Mouse (Mus musculus) cerebellum, postnatal 14 days (tissue): ENCODE measurements at regions not wholly inside any gene's neighbourhood (a gene's known extent, or its start where the extent isn't known, plus 50 kb on each side); places are given as distances from the start of the nearest gene placed in this dataset.

ENCODE experiments used
- DNase-seq, 2 experiments: peaks; one replicate each; pipeline ENCODE4 v3.0.0; 2021; ENCODE audit warnings: mixed read lengths in 2 of 2

DNA sequence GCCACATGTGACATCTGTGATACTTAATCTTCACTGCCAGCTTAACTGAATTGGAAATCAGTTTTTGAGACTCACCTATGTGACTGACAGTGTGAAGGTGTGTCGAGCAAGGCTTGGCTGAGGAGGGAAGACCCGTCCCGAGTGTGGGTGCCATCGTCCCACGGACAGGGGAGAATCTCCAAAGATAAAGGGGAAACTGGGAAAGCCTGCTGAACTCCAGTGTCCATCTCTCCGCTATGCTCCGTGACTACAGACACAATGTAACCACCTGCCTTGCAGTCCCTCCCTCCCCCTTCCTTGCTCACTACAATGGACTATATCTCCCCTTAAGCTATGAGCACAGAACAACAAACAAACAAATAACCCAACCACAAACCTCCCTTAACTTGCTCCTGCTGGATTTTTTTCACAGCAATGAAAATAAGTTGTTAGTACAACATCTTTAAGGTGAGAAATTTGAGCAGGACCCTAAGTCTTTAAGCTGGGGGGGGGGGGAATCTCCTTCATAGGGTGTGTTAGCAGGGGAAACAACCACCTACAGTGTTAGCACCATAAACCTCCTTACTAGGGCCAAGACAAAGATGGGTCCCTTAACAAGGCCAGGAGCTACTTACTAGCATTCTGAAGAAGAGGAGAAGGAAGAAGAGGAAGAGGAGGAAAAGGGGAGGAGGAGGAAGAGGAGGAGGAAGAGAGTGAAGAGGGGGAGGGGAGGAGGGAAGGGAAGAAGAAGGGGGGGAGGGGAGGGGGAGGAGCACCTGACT lies 144.0 kb upstream of the Nfe2l3 start:
- DNase-seq, result no peak

DNA sequence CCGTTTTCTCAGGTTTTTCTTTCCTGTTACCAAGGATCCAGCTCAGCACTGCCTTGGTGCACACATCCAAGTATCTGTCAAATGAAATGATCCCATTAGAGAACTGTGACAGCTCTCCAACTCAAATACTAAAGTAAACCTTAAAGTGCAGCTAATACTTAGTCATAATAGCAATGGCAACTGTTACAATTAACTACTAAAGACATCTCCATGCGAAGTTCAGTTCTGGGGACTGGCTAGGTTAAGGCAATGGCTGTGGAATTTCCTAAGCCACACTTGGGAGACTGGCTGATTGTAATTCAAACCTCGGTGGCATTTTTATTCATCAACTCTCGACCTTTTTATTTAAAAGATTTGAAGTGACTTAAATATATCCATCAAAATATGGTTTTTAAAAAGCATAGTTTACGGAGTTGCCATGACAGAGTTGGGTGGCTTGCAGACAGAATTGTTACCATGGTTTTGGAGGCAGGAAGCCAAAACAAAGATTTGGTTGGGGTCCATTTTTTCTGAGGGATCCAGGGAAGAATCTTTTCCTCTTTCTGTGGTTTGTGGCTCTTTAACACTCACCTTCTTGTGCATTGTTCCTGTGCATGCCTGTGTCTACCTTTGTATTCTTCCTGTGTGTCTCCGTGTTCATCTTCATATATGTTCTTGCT lies 143.3 kb upstream of the Nfe2l3 start:
- no peak for DNase-seq

DNA sequence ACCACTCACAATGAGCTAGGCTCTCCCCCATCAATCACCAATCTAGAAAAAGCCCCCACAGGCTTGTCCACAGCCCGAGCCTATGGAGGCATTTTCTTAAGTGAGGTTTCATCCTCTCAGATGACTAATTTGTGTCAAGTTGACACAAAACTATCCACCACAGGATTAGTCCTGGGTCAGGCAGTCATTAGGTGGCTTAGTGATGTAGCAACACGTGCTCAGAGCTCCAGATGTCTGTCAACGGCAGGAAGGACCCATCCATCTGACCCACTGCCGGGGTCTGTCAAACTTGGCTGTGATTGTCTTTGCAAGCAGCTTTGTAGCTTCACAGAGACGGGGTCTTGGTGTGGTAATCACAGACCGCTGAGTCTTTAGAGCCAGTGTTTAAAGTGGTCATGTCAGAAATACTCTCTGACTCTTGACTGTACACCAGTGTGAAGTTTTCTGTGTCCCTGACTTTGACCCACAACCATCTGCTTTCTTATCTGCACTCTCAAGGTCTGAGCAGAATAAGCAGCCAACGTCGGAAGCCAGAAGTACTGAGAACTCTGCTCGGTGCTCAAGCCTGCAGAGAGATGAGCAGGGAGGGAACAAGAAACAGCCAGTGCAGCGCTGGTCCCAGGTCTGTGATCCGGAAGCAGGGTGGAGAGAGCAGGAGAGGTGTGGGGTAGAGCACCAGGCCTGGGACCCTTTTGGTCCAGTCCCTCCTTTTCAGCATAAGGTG lies 131.6 kb upstream of the Nfe2l3 start:
- DNase-seq, result no peak

DNA sequence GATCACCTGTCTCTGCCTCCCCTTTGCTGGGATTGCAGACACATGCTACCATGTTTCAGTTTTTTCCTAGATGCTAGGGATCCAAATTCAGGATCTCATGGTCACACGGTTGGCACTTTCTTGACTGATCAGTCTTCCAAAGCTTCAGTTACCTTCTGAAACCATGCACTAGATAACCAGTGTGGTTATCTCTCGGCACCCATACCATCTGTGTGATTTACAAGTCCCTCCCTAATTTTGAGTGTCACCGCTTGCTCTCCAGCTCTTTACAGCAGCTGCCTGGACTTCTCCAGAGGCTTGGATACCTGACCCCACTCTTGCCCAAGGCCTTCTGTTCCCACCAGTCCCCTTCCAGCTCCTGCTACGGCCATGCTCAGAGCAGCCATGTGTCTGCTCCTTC lies 130.6 kb upstream of the Nfe2l3 start:
- DNase-seq, result no peak

DNA sequence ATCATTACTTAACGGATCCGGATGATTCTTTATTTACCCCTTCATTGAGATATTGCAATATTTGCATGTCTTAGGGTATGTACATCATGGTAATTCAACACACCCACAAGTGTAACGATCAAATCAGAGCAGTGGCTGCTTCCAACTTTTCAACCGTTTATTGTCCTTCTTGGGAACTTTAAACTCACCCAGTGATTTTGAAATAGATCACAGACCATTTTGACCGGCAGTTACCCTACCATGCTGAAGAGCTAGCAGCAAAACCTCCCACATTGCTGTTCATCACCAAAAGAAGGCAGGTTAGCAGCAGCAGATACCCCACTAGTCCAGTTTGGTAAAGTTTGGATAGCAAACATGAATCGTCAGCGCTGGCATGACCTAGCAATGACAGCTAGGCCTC lies 130.2 kb upstream of the Nfe2l3 start:
- no peak for DNase-seq

DNA sequence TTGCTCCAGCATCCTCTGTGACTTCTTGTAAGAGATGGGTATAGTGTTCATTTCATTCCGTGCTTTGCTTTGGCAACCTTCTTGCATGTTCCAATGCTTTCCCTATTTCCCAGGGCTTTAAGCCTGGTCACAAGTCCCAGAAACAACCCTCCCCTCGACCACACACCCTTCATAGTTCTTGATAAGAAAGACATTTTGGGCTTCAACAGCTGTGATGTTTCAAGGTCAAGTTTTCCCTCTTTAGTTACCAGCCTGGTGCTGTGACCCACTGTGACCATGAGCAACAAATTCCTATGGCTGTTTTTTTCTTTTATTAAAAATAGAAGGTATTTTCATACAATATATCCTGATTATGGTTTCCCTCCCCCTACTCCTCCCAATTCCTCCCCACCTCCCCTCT lies 114.1 kb upstream of the Nfe2l3 start:
- no peak for DNase-seq

DNA sequence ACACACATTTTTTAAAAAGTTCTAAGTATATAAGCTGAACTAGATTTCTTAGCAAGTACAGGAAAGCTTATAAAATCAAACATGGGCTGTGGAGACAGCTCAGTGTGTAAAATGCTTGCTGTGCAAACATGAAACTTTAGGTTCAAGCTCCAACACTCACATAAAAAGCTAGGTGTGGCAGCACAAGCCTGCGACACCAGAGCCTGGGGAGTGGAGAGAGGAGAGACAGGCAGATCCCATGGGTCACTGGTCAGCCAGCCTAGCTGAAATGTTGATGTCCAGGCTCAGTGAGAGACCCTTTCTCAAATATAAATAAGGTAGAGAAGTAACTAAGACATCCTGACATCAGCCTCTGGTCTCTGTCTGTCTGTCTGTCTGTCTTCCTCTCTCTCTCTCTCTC lies 112.5 kb upstream of the Nfe2l3 start:
- no peak for DNase-seq

DNA sequence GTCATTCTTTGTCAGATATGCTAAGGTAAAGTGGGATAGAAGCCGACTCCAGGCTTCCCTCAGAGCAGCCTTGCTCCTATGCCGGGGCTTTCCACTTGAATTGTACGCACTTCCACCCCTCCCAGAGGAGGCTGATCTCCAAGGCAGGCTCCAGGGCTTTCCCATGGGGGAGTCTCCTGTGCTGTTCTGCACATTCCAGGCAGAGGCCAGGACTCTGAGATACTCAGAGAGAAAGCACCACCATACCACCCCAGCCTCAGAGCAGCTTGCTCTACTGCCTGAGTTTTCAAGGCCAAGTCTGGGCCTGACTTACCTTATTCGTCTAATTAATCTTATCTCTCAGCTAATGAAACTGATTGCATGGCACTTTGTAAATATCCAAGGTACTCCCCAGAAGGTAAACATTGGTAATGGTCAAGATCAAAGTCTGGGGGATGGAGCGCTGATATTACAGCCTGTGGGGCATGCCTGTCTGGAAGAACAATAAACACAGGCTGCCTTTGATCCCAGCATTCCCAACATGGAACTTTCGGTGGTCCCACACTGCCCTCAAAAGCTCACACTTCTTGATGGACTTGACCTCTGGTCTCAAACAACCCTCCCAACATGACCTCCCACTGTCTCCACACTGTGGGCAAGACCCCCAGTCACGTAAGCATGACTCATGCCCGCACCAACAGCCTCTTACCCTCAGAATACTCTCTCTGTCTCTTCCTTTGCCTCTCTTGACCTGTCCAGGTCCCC lies 111.6 kb upstream of the Nfe2l3 start:
- DNase-seq, result no peak

DNA sequence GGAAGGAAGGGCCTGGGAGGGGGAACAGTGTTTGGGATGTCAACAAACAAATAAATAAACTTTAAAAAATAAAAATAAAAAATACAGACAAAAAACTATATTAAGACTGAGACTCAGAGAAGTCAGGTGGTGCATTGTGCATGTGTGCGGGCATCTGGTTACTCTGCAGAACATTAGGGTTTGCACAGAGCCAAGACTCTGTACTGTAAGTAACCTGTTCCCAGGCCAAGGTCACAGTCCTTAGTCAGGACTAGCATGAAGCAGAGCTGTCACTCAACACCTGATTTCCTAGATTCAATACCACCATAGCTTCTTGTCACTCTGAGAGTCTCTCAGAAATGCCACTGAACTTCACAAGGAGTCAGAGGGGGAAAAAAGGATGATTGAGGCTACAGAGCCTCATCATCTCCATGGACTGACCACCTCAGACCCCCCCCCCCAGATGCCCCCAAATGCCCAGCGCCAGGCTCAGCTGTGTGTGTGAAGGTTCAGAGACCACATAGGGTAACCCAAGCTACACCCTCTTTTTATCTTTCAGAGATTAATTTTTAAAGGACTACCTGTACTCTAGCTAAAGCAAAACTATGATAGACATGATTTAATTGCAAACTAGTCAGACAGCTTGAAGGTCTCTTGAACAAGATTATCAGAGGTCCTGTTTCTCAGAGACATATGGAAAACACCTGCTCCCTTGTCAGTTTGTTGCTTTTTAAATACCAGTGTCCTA lies 106.2 kb upstream of the Nfe2l3 start:
- no peak for DNase-seq

DNA sequence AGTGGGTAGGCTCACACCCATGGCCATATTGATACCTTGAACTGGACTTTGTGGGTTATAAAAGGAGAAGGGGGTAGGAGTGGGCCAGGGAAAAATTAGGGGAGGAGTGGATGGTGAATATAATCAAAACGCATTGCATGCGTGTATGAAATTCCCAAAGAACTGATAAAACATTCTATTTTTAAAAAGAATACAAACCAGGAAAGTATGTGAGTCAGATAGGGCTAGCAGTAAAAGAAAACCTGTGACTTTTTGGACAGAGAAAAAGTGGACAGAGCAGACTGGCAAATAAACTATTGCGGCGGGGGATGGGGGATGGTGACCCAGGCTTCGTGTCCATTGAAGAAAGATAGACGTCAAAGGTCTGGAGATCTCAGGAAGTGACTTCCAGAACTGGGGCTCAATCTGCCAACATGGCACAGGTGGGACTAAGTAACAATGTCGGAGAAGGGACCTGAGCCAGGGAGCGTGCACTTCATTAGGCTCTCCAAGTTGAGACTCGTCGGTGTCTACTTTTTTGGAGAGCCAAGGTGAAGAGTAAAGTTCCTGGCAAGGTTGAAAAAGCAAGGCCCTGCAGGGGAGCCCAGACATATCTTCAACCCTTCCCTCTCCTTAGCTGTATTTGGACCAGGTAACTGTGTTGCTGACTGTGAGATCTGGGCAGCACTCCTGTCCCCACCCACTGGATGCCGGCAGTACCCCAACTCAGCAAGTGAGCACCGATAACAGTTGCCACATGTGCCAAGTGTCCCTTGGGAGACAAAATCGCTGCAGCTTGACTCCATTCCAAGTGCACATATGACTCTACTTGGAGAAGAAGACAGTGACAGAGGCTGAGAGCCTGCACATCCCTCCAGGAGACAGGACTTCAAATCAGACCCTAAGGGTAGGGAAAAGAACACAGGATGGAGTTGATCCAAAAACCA lies 103.1 kb upstream of the Nfe2l3 start:
- DNase-seq, result no peak

DNA sequence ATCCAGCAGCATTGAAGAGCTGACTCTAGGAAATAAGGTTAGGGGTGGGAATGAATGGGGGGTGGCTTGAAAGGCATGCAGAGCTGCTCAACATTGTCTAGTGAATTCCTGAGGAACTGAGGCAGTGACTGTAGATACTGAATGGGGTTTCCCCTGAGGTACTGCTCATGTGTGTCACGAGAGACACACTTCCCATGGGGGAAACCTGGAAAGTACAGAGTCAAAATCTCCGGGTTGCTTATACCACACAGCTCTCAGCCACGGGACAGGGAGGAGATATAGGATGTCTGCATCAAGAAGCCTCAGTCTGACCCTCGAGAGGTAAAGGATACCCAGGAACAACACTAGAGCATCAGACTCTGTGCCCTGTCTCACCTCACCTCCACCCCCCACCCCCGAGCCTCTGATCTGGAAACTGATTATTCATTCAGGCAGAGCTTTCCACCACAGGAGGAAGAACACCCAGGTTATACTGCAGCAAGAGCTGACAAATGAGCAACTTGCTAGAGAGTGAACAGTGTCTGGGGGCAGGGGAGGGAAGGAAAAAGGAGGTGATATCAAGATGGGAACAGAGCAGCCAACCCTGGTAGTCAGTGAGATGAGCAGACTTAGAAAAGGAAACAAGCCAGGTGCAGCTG lies 102.3 kb upstream of the Nfe2l3 start:
- no peak for DNase-seq

DNA sequence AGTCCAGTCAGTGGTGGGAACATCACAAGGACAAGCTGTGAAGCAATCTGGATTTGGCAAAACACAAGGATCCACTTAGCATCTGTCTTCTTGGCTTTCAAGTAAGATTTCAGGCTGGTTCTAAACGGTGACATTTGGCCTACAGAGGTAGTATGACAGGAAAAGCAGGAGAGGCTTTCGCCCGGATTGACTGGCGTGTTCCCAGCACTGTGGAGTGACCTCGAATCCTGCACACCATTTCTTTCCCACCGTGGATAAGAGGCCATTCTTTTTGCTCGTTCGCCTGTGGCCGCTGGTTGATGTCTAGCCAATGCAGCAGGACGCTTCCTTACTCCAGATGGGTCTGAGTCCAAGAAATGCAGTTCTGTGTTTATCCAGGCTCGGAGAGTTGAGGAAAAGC lies 99.6 kb upstream of the Nfe2l3 start:
- DNase-seq, result peak; percentile 22 to 30

DNA sequence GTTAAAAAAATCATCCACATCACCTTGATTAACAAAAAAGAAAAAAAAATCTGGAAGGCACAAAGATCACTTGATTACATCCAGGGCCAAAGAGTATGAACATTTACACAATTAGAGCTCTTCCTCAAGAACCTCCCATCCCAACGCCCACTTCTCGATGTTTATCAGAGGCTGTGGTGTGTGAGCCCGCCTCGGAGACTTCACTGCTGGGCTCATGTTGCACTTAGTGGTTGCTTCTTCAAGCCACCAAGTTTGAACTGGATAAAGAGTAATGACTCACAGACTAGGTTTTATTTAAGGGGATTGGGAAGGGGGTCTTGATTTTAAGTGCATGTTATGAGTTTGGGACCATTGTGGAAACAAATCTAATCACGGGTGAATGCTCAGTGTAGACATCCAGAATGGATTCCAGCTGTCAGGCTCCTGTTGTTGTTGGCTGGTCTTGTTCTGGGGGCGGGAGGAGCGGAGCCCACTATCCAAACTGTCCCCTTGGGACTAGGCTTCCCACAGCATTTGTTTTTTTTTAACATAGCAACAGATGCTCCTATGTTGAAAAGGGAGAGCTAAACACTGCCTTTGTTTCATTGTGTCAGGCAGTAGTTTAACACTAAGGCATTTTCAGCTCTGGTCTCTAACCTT lies 98.6 kb upstream of the Nfe2l3 start:
- no peak for DNase-seq

DNA sequence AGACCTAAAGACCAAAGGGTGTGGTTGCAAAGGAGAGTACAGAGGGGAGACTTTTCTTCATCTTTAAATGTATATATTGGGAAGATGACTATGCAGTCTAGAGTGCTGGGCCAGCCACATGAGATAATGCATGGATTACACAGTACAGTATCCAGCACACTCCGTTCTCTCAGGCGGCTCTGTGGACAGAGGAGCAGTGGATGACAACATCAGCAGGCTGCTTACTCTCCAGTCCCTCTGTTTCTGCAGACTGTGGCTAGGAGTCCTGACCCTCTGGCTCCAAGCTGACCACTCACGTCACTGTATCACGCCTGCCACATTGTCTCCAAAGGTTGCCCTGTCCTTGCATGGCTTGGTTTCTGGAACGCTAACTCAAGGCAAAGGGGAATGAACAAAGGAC lies 97.2 kb upstream of the Nfe2l3 start:
- DNase-seq, result no peak

DNA sequence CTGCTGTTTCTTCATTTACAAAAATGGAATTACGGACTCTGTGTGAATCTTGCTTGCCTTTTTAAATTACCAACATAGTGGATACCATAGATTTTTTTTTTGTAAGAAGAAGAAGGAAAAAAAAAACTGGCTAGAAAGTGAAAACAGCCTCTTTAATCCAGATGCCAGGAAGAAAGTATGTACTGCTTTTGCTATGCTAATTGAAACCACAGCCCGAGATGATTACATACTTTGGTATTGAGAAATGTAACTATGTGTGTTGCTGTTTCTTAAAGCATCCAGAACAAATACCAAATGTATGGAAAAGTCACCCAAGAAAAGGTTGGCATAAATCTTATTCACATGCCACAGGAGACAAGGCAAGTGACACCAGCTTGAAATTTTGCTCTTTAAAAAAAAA lies 93.2 kb upstream of the Nfe2l3 start:
- no peak for DNase-seq

DNA sequence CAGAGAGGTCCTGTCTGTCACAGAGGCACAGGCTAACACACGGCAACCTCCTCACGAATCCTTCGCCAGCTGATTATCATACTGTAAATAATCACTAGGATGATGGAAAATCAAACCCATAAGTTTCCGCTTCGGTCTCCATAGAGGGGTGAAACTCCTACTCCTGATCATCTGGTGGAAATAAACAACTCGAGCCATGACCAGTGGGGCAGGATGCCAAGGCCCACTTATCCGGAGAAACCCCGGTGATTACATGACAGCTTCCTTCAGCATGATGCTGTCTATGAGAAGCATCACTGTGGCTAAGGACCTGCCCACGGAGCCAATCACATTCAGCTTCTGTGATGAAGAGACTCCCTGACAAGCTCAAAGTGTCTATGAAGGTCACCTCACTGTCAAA lies 84.7 kb upstream of the Nfe2l3 start:
- peak in 1 of 2 experiments; percentile 17 for DNase-seq

DNA sequence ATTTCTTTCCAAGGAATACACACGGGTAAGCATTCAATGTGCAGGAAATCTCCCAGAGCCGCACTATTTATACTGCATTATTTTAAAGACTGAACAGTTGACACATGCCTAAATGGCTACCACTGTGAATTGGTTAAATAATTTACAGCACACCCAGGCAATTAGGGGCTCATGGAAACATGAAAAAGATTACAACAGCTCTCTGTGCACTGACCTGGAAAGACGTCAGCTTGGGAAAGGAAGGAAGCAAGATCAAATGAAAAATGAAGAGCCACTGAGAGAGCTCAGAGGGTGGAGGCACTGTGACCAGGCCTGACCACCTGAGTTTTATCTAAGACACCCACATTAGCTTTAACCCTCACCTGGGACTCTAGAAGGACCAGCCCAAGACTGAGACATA lies 82.7 kb upstream of the Nfe2l3 start:
- no peak for DNase-seq

DNA sequence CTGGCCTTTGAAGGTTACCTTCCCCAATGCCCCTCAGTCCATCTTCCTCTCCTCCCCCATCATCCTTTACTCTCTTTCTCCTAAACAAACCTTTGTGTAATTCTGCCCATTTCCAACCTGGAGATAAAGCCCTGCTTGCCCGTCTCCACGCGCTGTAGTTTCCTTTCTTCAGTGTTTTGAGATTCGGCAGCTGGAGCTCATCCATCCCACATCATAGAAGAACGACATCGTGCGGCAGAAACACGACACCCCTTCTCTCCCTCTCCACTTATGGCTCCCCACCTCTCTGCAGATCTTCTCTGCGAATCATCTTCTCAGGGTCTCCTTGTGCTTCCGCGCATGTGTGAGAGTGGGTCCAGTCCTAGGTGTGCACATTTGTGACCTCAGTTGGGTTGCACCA lies 77.4 kb upstream of the Nfe2l3 start:
- no peak for DNase-seq

DNA sequence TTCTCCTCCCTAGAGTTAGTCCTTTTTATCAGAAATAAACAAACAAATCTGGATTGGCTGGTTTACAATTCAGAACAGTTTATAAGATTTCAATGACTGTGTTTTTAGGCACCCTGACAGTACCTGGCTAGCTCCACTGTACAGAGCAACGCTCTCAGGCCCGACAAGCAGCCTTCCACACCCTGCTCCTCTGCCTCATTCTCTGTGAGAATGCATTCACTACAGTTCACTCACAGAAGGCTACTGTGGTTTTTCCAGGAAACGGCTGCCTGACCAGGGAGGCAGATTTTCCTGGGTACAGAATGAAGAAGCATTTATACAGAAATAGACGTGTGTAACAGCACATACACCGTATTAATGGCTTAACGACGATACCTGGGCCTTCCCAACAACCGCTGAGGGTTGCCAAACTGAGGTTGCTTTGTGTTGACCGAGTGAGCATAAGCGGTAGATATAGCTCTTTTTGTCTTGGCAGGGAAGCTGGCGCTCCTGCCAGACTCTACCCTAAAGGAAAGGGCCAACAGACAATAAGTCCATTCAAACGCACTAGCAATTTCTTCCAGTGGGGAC lies 70.8 kb upstream of the Nfe2l3 start:
- DNase-seq, result no peak
